Mouse (Mus musculus) limb, embryonic 13.5 days (tissue): ENCODE results near the gene Castor2. TPM values are rescaled to one million over a fixed set of nuclear protein-coding genes. Genes with fewer than 3 reads are reported as not detected.

Experiments used
- ATAC-seq: fragments of 200-750 bp; cut with Nextera tagmentation; 2 replicates; pipeline ENCODE4 v1.8.0; 2017; ENCODE audit warnings: low read depth, moderate number of reproducible peaks, moderate TSS enrichment; ENCODE audit not compliant: low FRiP score
- H3K27ac ChIP-seq: fragments of 300-500 bp; sonication (generic); 2 replicates; pipeline ENCODE4 v1.5.1; 2015; ENCODE audit warnings: inconsistent platforms, mild to moderate bottlenecking, moderate library complexity
- H3K27me3 ChIP-seq: fragments of 300-500 bp; sonication (generic); 2 replicates; pipeline ENCODE4 v1.6.1; 2015; ENCODE audit warnings: mild to moderate bottlenecking, inconsistent platforms
- H3K36me3 ChIP-seq: fragments of 300-500 bp; sonication (generic); 2 replicates; pipeline ENCODE4 v1.6.1; 2015; ENCODE audit warnings: inconsistent platforms, mild to moderate bottlenecking, moderate library complexity
- H3K4me1 ChIP-seq: fragments of 300-500 bp; sonication (generic); 2 replicates; pipeline ENCODE4 v1.6.1; 2015; ENCODE audit warnings: inconsistent platforms
- H3K4me2 ChIP-seq: fragments of 300-500 bp; sonication (generic); replicated peaks from 2 replicates; pipeline ENCODE4 v1.6.1; 2015; ENCODE audit warnings: inconsistent platforms, mild to moderate bottlenecking, moderate library complexity
- H3K4me3 ChIP-seq: fragments of 300-500 bp; sonication (generic); 2 replicates; pipeline ENCODE4 v1.5.1; 2015; ENCODE audit warnings: moderate library complexity, mild to moderate bottlenecking, inconsistent platforms
- H3K9ac ChIP-seq: fragments of 300-500 bp; sonication (generic); 2 replicates; pipeline ENCODE4 v1.6.1; 2015; ENCODE audit warnings: mild to moderate bottlenecking, inconsistent platforms
- H3K9me3 ChIP-seq: fragments of 300-500 bp; sonication (generic); 2 replicates; pipeline ENCODE4 v1.6.1; 2016; ENCODE audit warnings: inconsistent platforms
- WGBS: fragments of 180-500 bp; shearing (Covaris S2); methylation state at CpG from one replicate; pipeline ENCODE4 v1.1.7; 2015; 5-methylcytosine and 5-hydroxymethylcytosine counted together
- polyA plus RNA-seq: library from polyadenylated mRNA; unstranded; fragments of >200 nt; fragmentation: Nextera tagmentation; extraction: Ambion mirVana; gene quantifications from 2 replicates; pipeline ENCODE4 v1.2.1, GENCODE M21; 2015

Castor2 gene
- polyA plus RNA-seq = 10.4 and 10.5 TPM in 2 replicates

- Histone ChIP-seq H3K9ac (peak within 1 kb of the TSS; percentile 84), H3K4me2 (peak within 1 kb of the TSS; percentile 92), H3K36me3 (no peaks in the 10 kb centered on the region; the same call in 1 of the 2 replicates), H3K27ac (peak within 1 kb of the TSS; percentile 67; the same call in 1 of the 2 replicates), H3K4me1 (peaks cover 36% of the 10 kb centered on the region), H3K27me3 (no peaks in the 10 kb centered on the region), H3K4me3 (peak within 1 kb of the TSS; percentile 77), H3K9me3 (no peaks in the 10 kb centered on the region)
- WGBS = under 1% methylated on average over 49 of the region's 58 CpGs
- ATAC-seq = peak; percentile 92
These were observed at the start of gene Castor2 for GRCm38 (mm10) chr5:134099496-134100211. Gene Castor2, plus strand, starts transcription at chr5:134099711.

DNA sequence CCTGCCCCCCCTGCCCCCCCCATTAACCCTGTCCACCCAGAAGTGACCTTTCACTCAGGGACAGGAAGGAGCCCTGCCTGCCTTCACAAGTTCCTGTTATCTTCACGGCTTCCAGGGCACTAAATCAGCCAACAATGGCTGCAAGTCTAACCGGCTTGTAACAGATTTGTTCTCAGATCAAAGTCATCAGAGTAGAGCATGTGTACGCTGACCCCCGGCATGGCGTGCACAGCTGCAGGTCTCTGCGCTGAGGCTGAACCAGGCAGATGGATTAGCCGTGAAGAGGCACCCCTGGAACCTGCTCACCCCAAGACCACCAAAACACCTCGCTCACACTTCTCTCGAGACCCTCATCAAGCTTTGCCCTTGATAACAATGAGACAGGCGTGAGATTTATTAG lies 48.8 kb upstream of the Castor2 start:
- Histone ChIP-seq H3K27me3 (no peaks in the 10 kb centered on the region), H3K4me3 (no peak overlapping the region), H3K36me3 (no peaks in the 10 kb centered on the region), H3K9me3 (no peaks in the 10 kb centered on the region), H3K9ac (no peak overlapping the region), H3K4me2 (no peak overlapping the region), H3K27ac (no peak overlapping the region), H3K4me1 (peaks cover 8% of the 10 kb centered on the region)
- WGBS = 8% methylated on average over 10 of the region's 10 CpGs
- ATAC-seq = no peak

- H3K27me3 ChIP-seq = no peaks in the 10 kb centered on the region
- no peak overlapping the region for H3K4me2 ChIP-seq
- no peak overlapping the region for H3K27ac ChIP-seq
- no peak overlapping the region for H3K9ac ChIP-seq
- no peak for ATAC-seq
- WGBS = 86% methylated on average over 4 of the region's 4 CpGs
- no peaks in the 10 kb centered on the region for H3K9me3 ChIP-seq
- no peaks in the 10 kb centered on the region for H3K36me3 ChIP-seq
- H3K4me3 ChIP-seq = no peak overlapping the region
- peaks cover 8% of the 10 kb centered on the region for H3K4me1 ChIP-seq
These were observed 46.9 kb upstream of the Castor2 start for GRCm38 (mm10) chr5:134052614-134053013.

DNA sequence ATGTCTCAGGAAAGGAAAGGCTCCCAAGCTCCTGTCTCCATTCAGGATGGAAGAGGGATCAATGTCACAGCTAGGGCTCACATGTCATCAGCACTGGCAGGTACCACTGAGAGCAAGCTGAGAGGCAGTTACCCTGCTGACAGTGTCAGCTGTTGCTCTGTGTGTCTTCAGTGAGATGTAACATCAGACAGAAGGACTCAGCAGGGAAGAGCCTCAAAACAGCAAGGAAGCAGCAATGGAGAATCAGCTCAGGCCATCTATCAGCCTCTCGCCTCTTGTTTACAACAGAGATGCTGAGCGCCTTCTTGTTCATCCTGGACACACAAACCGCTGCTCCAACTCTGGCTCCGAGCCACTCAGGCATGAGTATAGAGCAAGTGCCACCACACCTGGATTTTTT lies 45.0 kb upstream of the Castor2 start:
- Histone ChIP-seq H3K27ac (no peak overlapping the region), H3K9ac (no peak overlapping the region), H3K4me1 (peaks cover 23% of the 10 kb centered on the region), H3K9me3 (no peaks in the 10 kb centered on the region), H3K4me3 (no peak overlapping the region), H3K27me3 (no peaks in the 10 kb centered on the region), H3K4me2 (no peak overlapping the region), H3K36me3 (no peaks in the 10 kb centered on the region)
- WGBS = 94% methylated on average over 4 of the region's 4 CpGs
- ATAC-seq = no peak

GRCm38 (mm10) chr5:134058793-134059352 lies 40.6 kb upstream of the Castor2 start:
- ATAC-seq = no peak
- 15% methylated on average over 13 of the region's 13 CpGs for WGBS
- H3K36me3 ChIP-seq = no peaks in the 10 kb centered on the region

GRCm38 (mm10) chr5:134063362-134064064 lies 36.0 kb upstream of the Castor2 start:
- 48% methylated on average over 15 of the region's 15 CpGs for WGBS
- no peak overlapping the region for H3K9ac ChIP-seq
- ATAC-seq = peak; percentile 54; the same call in 1 of the 2 replicates
- peaks cover 19% of the 10 kb centered on the region for H3K4me1 ChIP-seq
- H3K27me3 ChIP-seq = peaks cover 20% of the 10 kb centered on the region
- no peak overlapping the region for H3K4me2 ChIP-seq
- no peaks in the 10 kb centered on the region for H3K9me3 ChIP-seq
- H3K27ac ChIP-seq = no peak overlapping the region
- H3K36me3 ChIP-seq = no peaks in the 10 kb centered on the region
- H3K4me3 ChIP-seq = no peak overlapping the region

More at GRCm38 (mm10) chr5:134058793-134059352, 40.6 kb upstream of the Castor2 start:
- Histone ChIP-seq H3K4me2 (peak overlapping the region; percentile 21; the same call in 1 of the 2 replicates), H3K9ac (no peak overlapping the region), H3K27ac (no peak overlapping the region), H3K4me1 (peaks cover 16% of the 10 kb centered on the region), H3K27me3 (peaks cover 12% of the 10 kb centered on the region), H3K4me3 (no peak overlapping the region), H3K9me3 (no peaks in the 10 kb centered on the region)

GRCm38 (mm10) chr5:134066261-134066660 lies 33.2 kb upstream of the Castor2 start:
- 21% methylated on average over 3 of the region's 3 CpGs for WGBS
- Histone ChIP-seq H3K4me2 (no peak overlapping the region), H3K9me3 (peaks cover 10% of the 10 kb centered on the region), H3K4me3 (no peak overlapping the region), H3K36me3 (no peaks in the 10 kb centered on the region), H3K27me3 (peaks cover 20% of the 10 kb centered on the region), H3K9ac (no peak overlapping the region; the same call in 1 of the 2 replicates), H3K27ac (no peak overlapping the region), H3K4me1 (peaks cover 10% of the 10 kb centered on the region)
- ATAC-seq = peak; percentile 64; the same call in 1 of the 2 replicates

DNA sequence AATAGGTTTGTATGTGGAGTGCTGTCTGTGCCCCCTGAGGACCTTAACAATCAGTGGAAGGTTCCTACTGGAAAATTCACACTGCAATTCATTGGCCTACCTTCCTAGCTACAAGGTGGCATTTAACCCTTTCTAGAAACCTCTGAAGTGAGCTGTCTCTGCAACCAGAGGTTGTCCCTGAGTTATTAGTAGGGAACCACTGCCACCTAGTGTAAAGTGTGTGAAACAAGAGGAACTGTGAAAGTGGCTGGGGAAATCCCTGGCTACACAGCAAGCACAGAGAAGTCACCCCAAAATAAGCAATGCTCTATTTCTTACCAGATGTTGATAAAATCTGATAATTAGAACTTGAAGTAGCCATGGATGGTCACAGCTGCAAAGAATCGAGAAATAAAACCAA lies 31.6 kb upstream of the Castor2 start:
- H3K36me3 ChIP-seq = no peaks in the 10 kb centered on the region
- H3K9ac ChIP-seq = no peak overlapping the region
- no peak overlapping the region for H3K4me3 ChIP-seq
- H3K4me2 ChIP-seq = no peak overlapping the region
- H3K27me3 ChIP-seq = peaks cover 8% of the 10 kb centered on the region
- H3K9me3 ChIP-seq = peaks cover 10% of the 10 kb centered on the region
- H3K4me1 ChIP-seq = peaks cover 15% of the 10 kb centered on the region
- ATAC-seq = no peak
- 17% methylated on average over 1 of the region's 1 CpGs for WGBS
- no peak overlapping the region for H3K27ac ChIP-seq

- H3K9ac ChIP-seq = no peak overlapping the region
- 11% methylated on average over 17 of the region's 17 CpGs for WGBS
- H3K9me3 ChIP-seq = peaks cover 14% of the 10 kb centered on the region
- H3K4me3 ChIP-seq = no peak overlapping the region
- peaks cover 20% of the 10 kb centered on the region for H3K4me1 ChIP-seq
- H3K36me3 ChIP-seq = no peaks in the 10 kb centered on the region
- peak overlapping the region; percentile 43 for H3K4me2 ChIP-seq
- ATAC-seq = peak; percentile 89
- H3K27ac ChIP-seq = peak overlapping the region; percentile 28; the same call in 1 of the 2 replicates
- H3K27me3 ChIP-seq = no peaks in the 10 kb centered on the region; the same call in 1 of the 2 replicates
These were observed 25.9 kb upstream of the Castor2 start for GRCm38 (mm10) chr5:134073512-134074041.

- 0 out of 2 replicates have a peak overlapping the region, but pooled peaks have one; percentile 28 for H3K27ac ChIP-seq
- H3K9me3 ChIP-seq = peaks cover 14% of the 10 kb centered on the region
- no peaks in the 10 kb centered on the region for H3K36me3 ChIP-seq
- no peak overlapping the region for H3K4me2 ChIP-seq
- ATAC-seq = no peak
- peaks cover 20% of the 10 kb centered on the region for H3K4me1 ChIP-seq
- H3K4me3 ChIP-seq = no peak overlapping the region
- H3K9ac ChIP-seq = no peak overlapping the region
- H3K27me3 ChIP-seq = no peaks in the 10 kb centered on the region; the same call in 1 of the 2 replicates
These were observed 25.1 kb upstream of the Castor2 start for GRCm38 (mm10) chr5:134074368-134074767.

DNA sequence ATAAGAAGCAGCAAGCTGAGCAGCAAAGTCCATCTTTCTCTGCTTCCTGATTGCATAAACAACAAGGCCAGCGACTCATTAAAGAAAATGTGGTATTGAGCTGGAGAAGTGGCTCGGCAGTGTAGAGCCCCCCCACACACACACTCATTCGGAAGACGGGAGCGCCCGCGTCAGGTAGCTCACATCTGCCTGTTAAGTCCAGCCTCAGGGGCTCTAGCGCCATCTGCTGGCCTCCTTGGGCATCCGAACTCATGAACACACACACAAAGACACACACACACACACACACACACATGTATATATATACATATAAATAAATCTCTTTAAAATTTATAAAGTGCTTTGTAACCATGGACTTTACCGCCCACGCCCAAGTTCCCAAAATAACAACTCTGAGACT lies 23.3 kb upstream of the Castor2 start:
- 93% methylated on average over 11 of the region's 11 CpGs for WGBS
- H3K27me3 ChIP-seq = peaks cover 3% of the 10 kb centered on the region; the same call in 1 of the 2 replicates

More for the DNA sequence above, 23.3 kb upstream of the Castor2 start:
- H3K4me2 ChIP-seq = no peak overlapping the region
- H3K36me3 ChIP-seq = no peaks in the 10 kb centered on the region
- H3K4me3 ChIP-seq = no peak overlapping the region
- no peak for ATAC-seq
- H3K9ac ChIP-seq = no peak overlapping the region
- H3K4me1 ChIP-seq = peaks cover 29% of the 10 kb centered on the region
- H3K27ac ChIP-seq = no peak overlapping the region
- peaks cover 4% of the 10 kb centered on the region; the same call in 1 of the 2 replicates for H3K9me3 ChIP-seq
